Mouse (Mus musculus) liver, embryonic 14.5 days (tissue): ENCODE data around the gene Lao1.

Experiments used
- CTCF ChIP-seq: IDR thresholded peaks from 2 replicates; pipeline ENCODE4 v1.5.1; 2016; ENCODE audit warnings: antibody characterized with exemption, low read depth, control low read depth
- EP300 ChIP-seq: IDR thresholded peaks from 2 replicates; pipeline ENCODE4 v1.6.1; 2016; ENCODE audit warnings: antibody characterized with exemption, low read depth

GRCm38 (mm10) chr4:119008476-119008875 is 47.1 kb downstream of the Lao1 start:
- TF ChIP-seq CTCF: no peak
- no peak for TF ChIP-seq EP300
